Mouse (Mus musculus) stomach, postnatal 0 days (tissue): ENCODE measurements around the gene Ryr2. TPM values are rescaled to one million over a fixed set of nuclear protein-coding genes. Genes with fewer than 3 reads are reported as not detected.

ENCODE experiments used
- ATAC-seq: fragments of 200-750 bp; cut with Nextera tagmentation; 2 replicates; pipeline ENCODE4 v1.8.0; 2017; ENCODE audit not compliant: low FRiP score, low TSS enrichment
- DNase-seq: peaks from one replicate; pipeline ENCODE4 v3.0.0-alpha.2; 2016; ENCODE audit warnings: low spot score
- H3K27ac ChIP-seq: fragments of 300-500 bp; sonication (generic); replicated peaks from 2 replicates; pipeline ENCODE4 v1.5.1; 2014; ENCODE audit warnings: mild to moderate bottlenecking, control low read depth
- H3K27me3 ChIP-seq: fragments of 300-500 bp; sonication (generic); 2 replicates; pipeline ENCODE4 v1.6.1; 2014; ENCODE audit warnings: low read length; ENCODE audit not compliant: control insufficient read depth, insufficient read depth
- H3K36me3 ChIP-seq: fragments of 300-500 bp; sonication (generic); 2 replicates; pipeline ENCODE4 v1.6.1; 2014; ENCODE audit warnings: low read length, mixed read lengths; ENCODE audit not compliant: control insufficient read depth, insufficient read depth
- H3K4me1 ChIP-seq: fragments of 300-500 bp; sonication (generic); replicated peaks from 2 replicates; pipeline ENCODE4 v1.6.1; 2014; ENCODE audit warnings: antibody characterized with exemption; ENCODE audit not compliant: control insufficient read depth, insufficient read depth
- H3K4me2 ChIP-seq: fragments of 300-500 bp; sonication (generic); replicated peaks from 2 replicates; pipeline ENCODE4 v1.6.1; 2014; ENCODE audit warnings: low read depth, mild to moderate bottlenecking, control low read depth, moderate library complexity
- H3K4me3 ChIP-seq: fragments of 300-500 bp; sonication (generic); 2 replicates; pipeline ENCODE4 v1.5.1; 2014; ENCODE audit warnings: low read depth, low read length, control low read depth
- H3K9ac ChIP-seq: fragments of 300-500 bp; sonication (generic); 2 replicates; pipeline ENCODE4 v1.6.1; 2014; ENCODE audit warnings: mild to moderate bottlenecking, low read length, control low read depth, mixed read lengths
- H3K9me3 ChIP-seq: fragments of 300-500 bp; sonication (generic); 2 replicates; pipeline ENCODE4 v1.6.1; 2016; ENCODE audit warnings: low read length; ENCODE audit not compliant: control insufficient read depth
- CTCF ChIP-seq: IDR thresholded peaks from 2 replicates; pipeline ENCODE4 v1.5.1; 2016; ENCODE audit warnings: antibody characterized with exemption, low read depth, mild to moderate bottlenecking, moderate library complexity
- EP300 ChIP-seq: optimal IDR thresholded peaks from 2 replicates; pipeline ENCODE3; 2016; ENCODE audit warnings: antibody characterized with exemption
- WGBS: fragments of 180-500 bp; shearing (Covaris S2); extraction: QIAGEN DNeasy Blood & Tissue Kit; methylation state at CpG from one replicate; pipeline ENCODE4 v1.1.7; 2014; 5-methylcytosine and 5-hydroxymethylcytosine counted together
- polyA plus RNA-seq: library from polyadenylated mRNA; unstranded; fragments of >200 nt; fragmentation: Nextera tagmentation; extraction: Ambion mirVana; gene quantifications from 2 replicates; pipeline ENCODE4 v1.2.1, GENCODE M21; 2015

Gene Ryr2
- polyA plus RNA-seq, 1 experiment from 2014 or later, result 0.61 TPM

DNA sequence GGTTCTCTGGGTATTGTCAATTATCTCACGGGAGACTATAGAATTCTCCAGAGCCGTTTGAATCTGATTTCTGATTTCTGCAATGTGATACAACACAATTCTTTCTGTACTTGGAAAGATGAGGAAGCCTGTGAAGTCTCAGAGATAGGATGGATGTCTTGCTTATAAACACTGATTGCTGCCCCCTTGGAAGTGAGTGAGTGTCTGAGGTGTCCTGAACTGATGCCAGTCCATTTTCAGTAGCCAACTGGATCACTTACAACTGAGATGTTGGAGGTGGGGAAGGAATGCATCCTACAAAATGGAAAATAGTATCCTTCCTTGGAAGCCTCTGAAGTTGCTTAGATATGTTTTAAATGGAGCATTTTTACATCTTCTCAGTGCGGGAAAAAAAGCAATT, 564.2 kb downstream of the Ryr2 start:
- Histone ChIP-seq H3K9ac (no peak overlapping the region), H3K4me2 (no peak overlapping the region), H3K4me1 (no peaks in the 10 kb centered on the region), H3K27ac (no peak overlapping the region), H3K27me3 (no peaks in the 10 kb centered on the region), H3K4me3 (no peak overlapping the region), H3K9me3 (no peaks in the 10 kb centered on the region), H3K36me3 (no peaks in the 10 kb centered on the region)
- no peak for ATAC-seq
- no peak for DNase-seq
- 85% methylated on average over 3 of the region's 3 CpGs for WGBS
- TF ChIP-seq EP300, result no peak
- no peak for TF ChIP-seq CTCF

DNA sequence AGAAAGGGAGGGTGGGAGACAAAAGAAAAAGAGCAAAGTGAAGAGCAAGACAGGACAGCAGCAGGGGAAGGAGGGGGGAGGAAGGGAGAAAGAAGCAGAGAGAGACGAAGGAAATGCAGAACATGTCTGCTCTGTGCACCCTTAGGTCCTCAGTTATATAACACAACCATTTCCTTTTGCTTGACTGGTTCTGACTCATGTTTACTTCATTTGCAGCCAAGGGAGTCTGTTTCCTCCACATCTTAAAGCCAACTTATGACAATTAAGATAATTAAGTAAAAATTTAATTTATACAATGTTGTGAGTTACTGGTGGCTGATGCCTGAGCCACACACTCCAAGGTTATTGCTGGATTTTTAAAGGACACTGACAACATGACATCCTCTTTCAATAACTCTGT, 569.9 kb downstream of the Ryr2 start:
- Histone ChIP-seq H3K27ac (no peak overlapping the region), H3K4me3 (no peak overlapping the region), H3K9me3 (no peaks in the 10 kb centered on the region), H3K4me1 (no peaks in the 10 kb centered on the region), H3K36me3 (no peaks in the 10 kb centered on the region), H3K27me3 (no peaks in the 10 kb centered on the region), H3K4me2 (no peak overlapping the region), H3K9ac (no peak overlapping the region)
- DNase-seq, result no peak
- 29% methylated on average over 1 of the region's 1 CpGs for WGBS
- no peak for TF ChIP-seq CTCF
- TF ChIP-seq EP300, result no peak
- no peak for ATAC-seq

DNA sequence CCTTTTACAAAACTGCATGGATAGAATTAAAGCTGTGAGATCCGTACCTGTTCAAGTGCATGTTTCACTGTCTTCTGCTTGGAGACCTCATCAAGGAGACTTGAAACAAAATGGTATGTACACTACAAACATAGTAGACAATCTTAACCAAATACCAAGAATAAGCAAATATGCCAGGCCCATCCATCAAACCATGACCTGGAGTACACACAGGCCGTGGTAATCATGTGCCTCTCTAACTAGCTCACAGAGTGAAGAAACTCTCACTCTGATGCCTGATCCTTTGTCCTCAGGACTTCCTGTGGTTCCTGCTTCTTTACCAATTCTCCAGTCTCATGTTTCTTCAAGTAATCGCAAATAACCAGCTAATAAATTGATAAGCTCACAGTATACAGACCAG, 570.9 kb downstream of the Ryr2 start:
- no peaks in the 10 kb centered on the region for H3K9me3 ChIP-seq
- no peaks in the 10 kb centered on the region for H3K27me3 ChIP-seq
- no peaks in the 10 kb centered on the region for H3K4me1 ChIP-seq
- WGBS, result 37% methylated on average over 3 of the region's 3 CpGs
- TF ChIP-seq EP300 (no peak), CTCF (no peak)
- H3K4me2 ChIP-seq, result no peak overlapping the region
- DNase-seq, result peak; percentile 21
- H3K27ac ChIP-seq, result no peak overlapping the region
- no peak overlapping the region for H3K4me3 ChIP-seq
- ATAC-seq, result peak; percentile 74; the same call in 1 of the 2 replicates
- no peak overlapping the region for H3K9ac ChIP-seq
- no peaks in the 10 kb centered on the region for H3K36me3 ChIP-seq

DNA sequence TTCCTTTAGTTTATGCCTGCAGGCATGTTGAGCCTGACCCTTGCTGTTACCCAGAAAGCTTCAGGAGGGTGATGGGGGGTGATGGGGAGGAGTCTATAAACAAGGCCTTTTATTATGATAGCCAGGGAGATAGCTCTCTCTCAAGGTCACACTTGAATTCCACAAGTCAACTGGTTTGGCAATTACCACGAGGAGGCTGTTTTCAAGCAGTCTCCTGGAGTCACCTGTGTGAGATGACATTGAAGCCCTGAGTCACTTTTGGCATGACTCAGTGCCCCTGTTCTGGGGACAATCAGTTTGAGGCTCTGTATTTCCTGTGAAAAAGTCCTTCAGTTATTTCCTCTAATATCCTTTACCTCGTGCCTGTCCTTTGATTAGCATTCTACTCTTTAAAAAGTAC, 573.5 kb downstream of the Ryr2 start:
- ATAC-seq, result no peak
- H3K36me3 ChIP-seq, result no peaks in the 10 kb centered on the region
- WGBS, result 18% methylated on average over 2 of the region's 2 CpGs

DNA sequence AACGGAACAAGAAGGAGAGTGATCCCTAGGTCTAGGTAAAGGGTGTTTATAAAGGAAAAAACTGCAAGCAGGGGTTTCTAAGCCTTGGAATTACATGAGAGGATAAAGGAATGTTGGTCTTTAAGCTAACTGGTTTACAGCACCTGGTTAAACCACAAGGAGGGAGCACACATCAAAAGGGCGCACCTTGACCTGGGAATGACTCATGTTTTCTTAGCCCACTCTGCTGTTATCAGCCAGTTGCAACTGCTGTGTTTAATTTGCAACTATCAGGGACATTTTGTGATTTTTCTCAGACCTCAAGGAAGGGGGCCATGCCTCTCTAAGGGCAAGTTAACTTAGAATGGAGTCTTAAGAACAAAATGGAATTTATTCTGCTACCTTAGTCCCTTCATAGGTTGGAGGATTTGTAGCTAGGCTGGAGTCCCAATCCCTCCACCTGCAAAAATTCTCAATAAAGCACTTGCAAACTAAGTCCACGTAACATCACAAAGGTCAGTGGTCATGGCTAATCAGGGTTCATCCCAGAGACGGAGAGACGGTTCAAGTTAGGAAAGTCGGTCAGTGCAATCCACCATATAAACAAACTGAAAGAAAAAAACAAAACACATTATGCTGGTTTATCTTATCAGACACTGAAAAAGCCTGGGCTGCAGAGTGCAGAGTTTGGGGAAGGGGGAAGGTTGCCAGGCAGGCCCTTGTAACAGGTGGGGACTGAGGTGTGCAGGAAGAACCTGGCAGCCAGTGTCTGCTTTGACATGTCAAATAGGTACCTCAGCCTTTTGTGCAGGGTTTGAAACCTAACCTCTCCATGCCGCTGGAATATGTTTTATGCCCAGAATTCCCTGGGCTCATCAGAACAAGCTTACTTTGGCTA, 574.5 kb downstream of the Ryr2 start:
- 57% methylated on average over 7 of the region's 7 CpGs for WGBS
- DNase-seq (no peak), ATAC-seq (peak; percentile 29; the same call in 1 of the 2 replicates)
- Histone ChIP-seq H3K36me3 (no peaks in the 10 kb centered on the region), H3K9me3 (no peaks in the 10 kb centered on the region), H3K9ac (no peak overlapping the region), H3K27ac (no peak overlapping the region), H3K27me3 (no peaks in the 10 kb centered on the region), H3K4me1 (no peaks in the 10 kb centered on the region), H3K4me3 (no peak overlapping the region), H3K4me2 (no peak overlapping the region)
- TF ChIP-seq EP300, result no peak
- no peak for TF ChIP-seq CTCF

More for the DNA sequence above, 573.5 kb downstream of the Ryr2 start:
- TF ChIP-seq EP300 (no peak), CTCF (no peak)
- Histone ChIP-seq H3K9ac (no peak overlapping the region), H3K4me2 (no peak overlapping the region), H3K27me3 (no peaks in the 10 kb centered on the region), H3K9me3 (no peaks in the 10 kb centered on the region), H3K4me1 (no peaks in the 10 kb centered on the region), H3K27ac (no peak overlapping the region), H3K4me3 (no peak overlapping the region)
- DNase-seq, result no peak

DNA sequence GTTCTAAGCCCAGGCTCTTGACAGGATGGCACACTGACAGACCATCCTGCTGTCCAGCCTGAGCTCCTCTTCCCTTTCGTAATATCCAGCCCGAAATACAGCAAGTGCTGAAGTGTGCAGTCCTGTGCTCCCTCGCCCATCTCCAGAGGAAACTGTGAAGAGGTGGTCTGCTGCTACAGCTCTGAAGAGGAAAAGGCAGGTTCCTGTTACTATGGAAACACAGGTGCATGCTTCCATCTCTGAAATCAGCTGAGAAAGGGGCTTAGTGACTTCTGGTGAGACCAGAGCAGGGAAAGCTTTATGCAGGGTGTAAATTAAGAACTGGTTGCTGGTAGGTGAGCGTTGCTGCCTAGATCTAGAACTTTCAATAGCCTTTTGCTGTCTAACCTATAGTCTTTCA, 583.1 kb downstream of the Ryr2 start:
- H3K27ac ChIP-seq, result no peak overlapping the region
- no peaks in the 10 kb centered on the region for H3K4me1 ChIP-seq
- H3K27me3 ChIP-seq, result no peaks in the 10 kb centered on the region
- H3K9me3 ChIP-seq, result no peaks in the 10 kb centered on the region
- H3K4me3 ChIP-seq, result no peak overlapping the region
- no peak for DNase-seq
- WGBS, result 85% methylated on average over 4 of the region's 4 CpGs
- TF ChIP-seq EP300, result no peak
- no peak for TF ChIP-seq CTCF
- no peak overlapping the region for H3K9ac ChIP-seq
- ATAC-seq, result no peak
- no peaks in the 10 kb centered on the region for H3K36me3 ChIP-seq
- H3K4me2 ChIP-seq, result no peak overlapping the region
